Mouse (Mus musculus) CH12.LX (cell line): ENCODE data around the gene Calcrl.

Experiments used
- BHLHE40 ChIP-seq: IDR thresholded peaks from 2 replicates; pipeline ENCODE4 v1.6.1; 2011; ENCODE audit warnings: mild to moderate bottlenecking, low read depth, low read length, improper control_type of control experiment
- ZNF384 ChIP-seq: IDR thresholded peaks from 2 replicates; pipeline ENCODE4 v1.6.1; 2012; ENCODE audit warnings: low read depth, low read length, improper control_type of control experiment, inconsistent platforms

- TF ChIP-seq ZNF384, result no peak
- no peak for TF ChIP-seq BHLHE40
Observed at GRCm38 (mm10) chr2:84369256-84369655, 56.0 kb downstream of the Calcrl start.
